Mouse (Mus musculus) left cerebral cortex, adult 18-20 months (tissue): ENCODE measurements around the gene Dnajb4. TPM values are rescaled to one million over a fixed set of nuclear protein-coding genes. Genes with fewer than 3 reads are reported as not detected.
"Not testable (repeated sequence)": the region's sequence is repeated elsewhere in the genome, so short reads cannot be mapped to it uniquely, and the experiment has no call there.

Experiments used
- DNase-seq, 2 experiments: peaks; one replicate each; pipeline ENCODE4 v3.0.0; 2021 to 2022; ENCODE audit warnings: low spot score in 2 of 2, mixed read lengths in 1 of 2
- total RNA-seq, 2 experiments: library from RNA; stranded (reverse); gene quantifications; 2 replicates each; pipeline ENCODE4 v1.2.3; 2021

Gene Dnajb4
- total RNA-seq, 2 experiments from 2014 or later: 74.9 to 82.4 TPM

- DNase-seq: no peak
Observed at GRCm38 (mm10) chr3:152209177-152209966, 730 bp downstream of the Dnajb4 start.

GRCm38 (mm10) chr3:152208096-152208885, 1.8 kb downstream of the Dnajb4 start:
- DNase-seq: no peak

GRCm38 (mm10) chr3:152207156-152207555, 2.9 kb downstream of the Dnajb4 start:
- no peak for DNase-seq

- DNase-seq: no peak
Observed at GRCm38 (mm10) chr3:152204577-152204976, 5.5 kb downstream of the Dnajb4 start.

GRCm38 (mm10) chr3:152203996-152204395, 6.1 kb downstream of the Dnajb4 start:
- no peak for DNase-seq

GRCm38 (mm10) chr3:152203411-152203810, 6.7 kb downstream of the Dnajb4 start:
- no peak for DNase-seq

GRCm38 (mm10) chr3:152202942-152203341, 7.2 kb downstream of the Dnajb4 start:
- no peak for DNase-seq

GRCm38 (mm10) chr3:152201651-152202050, 8.5 kb downstream of the Dnajb4 start:
- DNase-seq: no peak

GRCm38 (mm10) chr3:152201181-152201580, 8.9 kb downstream of the Dnajb4 start:
- no peak for DNase-seq

GRCm38 (mm10) chr3:152199125-152199524, 11.0 kb downstream of the Dnajb4 start:
- DNase-seq: no peak

GRCm38 (mm10) chr3:152197246-152197645, 12.9 kb downstream of the Dnajb4 start:
- DNase-seq: not testable (repeated sequence)

GRCm38 (mm10) chr3:152193635-152194097, 16.4 kb downstream of the Dnajb4 start:
- peak; percentile 82 to 90 for DNase-seq

- no peak for DNase-seq
Observed at GRCm38 (mm10) chr3:152193177-152193576, 16.9 kb downstream of the Dnajb4 start.

GRCm38 (mm10) chr3:152192238-152192931, 17.7 kb downstream of the Dnajb4 start:
- no peak for DNase-seq

GRCm38 (mm10) chr3:152191791-152192237, 18.3 kb downstream of the Dnajb4 start:
- DNase-seq: no peak

GRCm38 (mm10) chr3:152190679-152191477, 19.2 kb downstream of the Dnajb4 start:
- DNase-seq: no peak

- no peak for DNase-seq
Observed at GRCm38 (mm10) chr3:152189306-152189705, 20.8 kb downstream of the Dnajb4 start.

- no peak for DNase-seq
Observed at GRCm38 (mm10) chr3:152186106-152186505, 24.0 kb downstream of the Dnajb4 start.

- no peak for DNase-seq
Observed at GRCm38 (mm10) chr3:152183522-152183921, 26.6 kb downstream of the Dnajb4 start.

GRCm38 (mm10) chr3:152180624-152181023, 29.5 kb downstream of the Dnajb4 start:
- DNase-seq: no peak

GRCm38 (mm10) chr3:152179285-152179684, 30.8 kb downstream of the Dnajb4 start:
- no peak for DNase-seq
